Mouse (Mus musculus): ENCODE measurements at regions not wholly inside any gene's neighbourhood (a gene's known extent, or its start where the extent isn't known, plus 50 kb on each side); places are given as distances from the start of the nearest gene placed in this dataset.

GRCm38 (mm10) chr12:46393769-46394168 is 425.0 kb downstream of the Nova1 start:
- TF ChIP-seq EP300 (IDR thresholded peaks at IDR 0.05) (no peak), CTCF (IDR thresholded peaks at IDR 0.05) (no peak)

All from lung, postnatal 0 days (tissue).